Mouse (Mus musculus): ENCODE results near the gene B4gat1.

B4gat1 gene

GRCm38 (mm10) chr19:5058801-5059771 lies 20.5 kb downstream of the B4gat1 start:
- DNase-seq (ENCODE audit: low read depth, low spot score), result no peak

DNA sequence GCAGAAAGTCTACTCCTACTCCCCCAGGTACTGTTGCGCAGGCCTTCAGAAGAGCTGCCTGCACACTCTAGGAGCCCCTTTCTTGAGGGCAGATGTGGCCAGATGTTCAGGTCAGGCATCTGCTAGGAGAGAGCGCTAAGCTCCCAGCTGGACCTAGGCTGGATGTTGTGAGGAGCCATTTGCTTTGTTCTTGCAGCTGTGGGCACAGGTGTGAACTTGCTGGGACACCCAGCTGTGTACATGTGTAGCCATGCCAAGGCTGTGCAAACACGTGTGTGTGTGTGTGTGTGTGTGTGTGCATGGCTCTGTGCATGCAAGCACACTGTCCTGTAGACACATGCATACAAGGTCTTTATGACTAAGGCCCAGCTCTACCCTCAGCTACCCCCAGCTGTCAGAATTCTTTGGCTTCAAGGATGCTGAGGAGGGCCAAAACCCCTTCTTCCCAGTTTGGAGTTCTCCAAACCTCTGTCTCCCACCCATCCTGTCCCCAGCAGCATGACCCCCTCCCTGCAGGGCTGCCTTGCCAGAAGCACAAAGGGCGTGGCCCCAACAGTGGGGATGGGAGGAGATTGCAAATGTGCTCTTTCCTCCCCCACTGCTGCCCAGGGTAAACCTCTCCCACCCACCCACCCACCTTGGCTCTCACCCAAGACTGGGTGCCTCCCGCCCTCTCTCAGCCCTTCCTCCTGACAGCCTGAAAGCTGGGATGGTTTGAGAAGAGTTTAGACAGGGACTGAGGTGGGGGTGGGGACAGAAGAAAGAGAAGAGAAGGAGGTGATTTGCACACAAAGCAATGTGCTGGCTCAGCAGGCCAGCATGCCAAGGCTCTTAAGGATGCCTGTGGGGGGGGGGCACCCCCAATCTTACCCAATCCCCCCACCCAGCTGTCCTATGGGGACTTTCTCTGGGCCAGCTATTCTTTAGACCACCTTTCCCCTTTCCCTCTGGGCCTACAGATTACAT lies 22.0 kb downstream of the B4gat1 start:
- peak; percentile 11 for DNase-seq (ENCODE audit: low read depth, low spot score)

- no peak for DNase-seq (ENCODE audit: low read depth, low spot score)
Observed at GRCm38 (mm10) chr19:5062041-5062440, 23.4 kb downstream of the B4gat1 start.

DNA sequence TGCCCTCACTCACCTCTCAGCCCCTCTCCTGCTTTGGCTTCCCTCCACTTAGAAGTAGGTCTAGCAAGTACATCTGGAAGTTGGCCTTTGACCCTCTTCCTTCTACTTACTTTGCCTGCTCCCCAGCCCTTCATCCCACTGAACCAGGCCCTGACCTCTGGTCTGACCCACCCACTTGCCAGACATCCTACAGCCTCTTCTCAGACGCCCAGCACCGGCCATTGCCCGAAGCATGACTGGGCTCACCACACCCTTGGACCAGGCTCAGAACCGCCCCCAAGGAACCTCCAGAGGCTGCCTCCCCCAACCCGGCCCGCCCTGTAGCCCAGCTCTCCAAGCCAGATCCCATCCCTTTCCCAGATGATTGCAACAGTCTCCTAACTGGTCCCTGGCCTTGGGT lies 23.8 kb downstream of the B4gat1 start:
- no peak for DNase-seq (ENCODE audit: low read depth, low spot score)

DNA sequence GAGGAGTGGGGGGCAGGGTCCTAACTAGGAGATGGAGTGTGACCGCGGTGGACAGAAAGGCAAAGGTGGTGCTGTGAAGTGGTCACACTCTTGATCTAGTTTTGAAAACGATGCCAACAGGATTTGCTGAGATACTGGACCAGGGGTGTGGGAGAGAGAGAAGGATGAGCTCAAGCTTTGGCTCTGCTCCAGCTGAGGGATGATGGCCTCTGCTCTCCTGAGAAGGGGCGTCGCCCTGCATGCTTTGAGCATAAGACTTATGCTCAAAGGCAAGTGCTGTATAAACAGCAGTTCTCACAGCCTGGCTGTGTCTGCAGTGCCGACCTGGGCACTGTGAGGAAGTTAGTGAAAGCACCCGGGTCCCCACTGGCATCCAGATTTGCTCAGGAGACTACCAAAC lies 26.5 kb downstream of the B4gat1 start:
- no peak for DNase-seq (ENCODE audit: low read depth, low spot score)

- no peak for DNase-seq (ENCODE audit: low read depth, low spot score)
Observed at GRCm38 (mm10) chr19:5067040-5067799, 28.6 kb downstream of the B4gat1 start.

DNA sequence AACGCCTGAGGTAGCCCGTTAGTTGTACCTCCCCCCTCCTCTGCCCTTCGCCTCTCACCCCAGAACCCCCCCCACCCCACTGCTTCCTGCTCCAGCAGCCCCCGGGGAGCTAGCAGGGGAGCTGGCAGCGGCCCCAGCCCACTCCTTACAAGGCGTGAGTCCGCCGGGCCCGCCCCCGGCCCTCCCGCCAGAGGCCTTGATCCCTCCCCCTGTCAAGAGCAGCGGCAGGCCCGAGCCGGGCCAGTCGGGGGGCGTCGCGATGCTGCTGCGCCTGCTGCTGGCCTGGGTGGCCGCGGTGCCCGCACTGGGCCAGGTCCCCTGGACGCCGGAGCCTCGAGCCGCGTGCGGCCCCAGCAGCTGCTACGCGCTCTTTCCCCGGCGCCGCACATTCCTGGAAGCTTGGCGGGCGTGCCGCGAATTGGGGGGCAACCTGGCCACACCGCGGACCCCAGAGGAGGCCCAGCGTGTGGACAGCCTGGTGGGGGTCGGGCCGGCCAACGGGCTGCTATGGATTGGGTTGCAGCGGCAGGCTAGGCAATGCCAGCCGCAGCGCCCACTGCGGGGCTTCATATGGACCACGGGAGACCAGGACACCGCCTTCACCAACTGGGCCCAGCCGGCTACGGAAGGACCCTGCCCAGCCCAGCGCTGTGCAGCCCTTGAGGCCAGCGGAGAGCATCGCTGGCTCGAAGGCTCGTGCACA lies 29.4 kb downstream of the B4gat1 start, which contains the start of gene Cd248:
TSS of gene Cd248 (plus strand) at position 212 of the 703 bp plus-strand sequence.
- DNase-seq (ENCODE audit: low read depth, low spot score), result no peak

DNA sequence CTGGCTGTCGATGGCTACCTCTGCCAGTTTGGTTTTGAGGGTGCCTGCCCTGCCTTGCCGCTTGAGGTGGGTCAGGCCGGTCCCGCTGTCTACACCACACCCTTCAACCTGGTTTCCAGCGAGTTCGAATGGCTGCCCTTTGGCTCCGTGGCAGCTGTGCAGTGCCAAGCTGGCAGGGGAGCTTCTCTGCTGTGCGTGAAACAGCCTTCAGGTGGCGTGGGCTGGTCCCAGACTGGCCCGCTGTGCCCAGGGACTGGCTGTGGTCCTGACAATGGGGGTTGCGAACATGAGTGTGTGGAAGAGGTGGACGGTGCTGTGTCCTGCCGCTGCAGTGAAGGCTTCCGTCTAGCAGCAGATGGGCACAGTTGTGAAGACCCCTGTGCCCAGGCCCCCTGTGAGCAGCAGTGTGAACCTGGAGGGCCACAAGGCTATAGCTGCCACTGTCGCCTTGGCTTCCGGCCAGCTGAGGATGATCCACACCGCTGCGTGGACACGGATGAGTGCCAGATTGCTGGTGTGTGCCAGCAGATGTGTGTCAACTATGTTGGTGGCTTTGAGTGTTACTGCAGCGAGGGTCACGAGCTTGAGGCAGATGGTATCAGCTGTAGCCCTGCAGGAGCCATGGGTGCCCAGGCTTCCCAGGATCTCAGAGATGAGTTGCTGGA lies 30.1 kb downstream of the B4gat1 start:
- DNase-seq (ENCODE audit: low read depth, low spot score), result no peak

GRCm38 (mm10) chr19:5069486-5069885 lies 30.9 kb downstream of the B4gat1 start:
- DNase-seq (ENCODE audit: low read depth, low spot score), result no peak

- no peak for DNase-seq (ENCODE audit: low read depth, low spot score)
Observed at GRCm38 (mm10) chr19:5069978-5070377, 31.4 kb downstream of the B4gat1 start.

DNA sequence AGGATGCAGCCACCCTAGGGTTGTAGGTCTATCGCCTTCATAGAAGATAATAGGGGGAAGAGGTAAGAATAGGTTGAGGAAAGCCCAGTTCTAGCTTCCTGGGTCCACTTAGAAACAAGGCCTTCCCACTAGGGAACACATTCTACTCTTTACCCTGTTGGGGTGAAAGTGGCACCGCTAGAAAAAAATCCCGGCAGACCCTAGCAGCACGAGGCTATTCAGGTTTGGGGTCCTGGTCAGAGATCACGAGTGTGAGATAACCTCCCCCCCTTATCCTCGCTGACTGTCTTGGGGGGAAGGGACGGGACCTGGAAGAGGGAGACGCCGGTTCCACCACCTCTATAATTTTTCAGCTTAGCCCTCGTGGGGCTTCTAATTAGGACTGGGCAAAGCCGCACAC lies 32.5 kb downstream of the B4gat1 start:
- no peak for DNase-seq (ENCODE audit: low read depth, low spot score)

DNA sequence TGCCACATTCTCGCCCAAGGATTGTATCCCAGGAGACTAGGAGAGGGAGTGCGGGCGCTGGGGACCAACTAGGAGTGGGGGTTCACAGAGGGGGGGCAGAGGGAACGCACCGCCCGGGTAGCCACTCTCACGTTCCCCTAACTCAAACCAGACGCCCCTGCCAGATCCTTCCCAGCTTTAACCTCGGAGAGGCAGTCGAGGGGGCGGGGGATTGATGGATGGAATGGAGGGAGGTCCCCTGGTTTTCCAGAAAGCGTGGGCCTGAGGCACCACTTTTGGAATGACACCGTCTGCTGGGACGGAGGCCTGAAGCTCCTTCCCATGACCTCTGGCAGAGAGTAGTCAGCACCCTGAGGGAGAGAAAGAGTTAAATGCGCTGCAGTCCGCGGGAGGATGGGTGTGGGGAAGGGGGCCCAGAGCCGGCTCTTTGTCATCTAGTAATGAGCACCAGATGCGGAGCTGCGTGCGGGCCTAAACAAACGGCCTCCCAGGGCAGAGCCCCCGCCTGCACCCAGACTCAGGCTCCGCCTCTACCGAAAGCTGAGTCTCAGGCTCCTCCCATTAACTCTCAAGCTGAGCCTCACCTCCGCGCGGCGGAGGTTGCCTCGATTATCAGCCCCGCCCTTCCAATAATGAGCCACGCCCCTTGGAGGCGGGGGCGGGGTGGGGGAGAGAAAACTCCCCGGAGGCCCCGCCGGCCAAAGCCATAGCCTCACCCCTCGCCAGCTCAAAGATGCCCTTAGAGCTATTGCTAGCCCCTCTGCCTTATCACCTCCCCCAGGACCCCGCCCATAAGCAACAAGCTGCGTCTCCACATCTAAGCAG lies 33.1 kb downstream of the B4gat1 start:
- DNase-seq (ENCODE audit: low read depth, low spot score), result peak; percentile 93

DNA sequence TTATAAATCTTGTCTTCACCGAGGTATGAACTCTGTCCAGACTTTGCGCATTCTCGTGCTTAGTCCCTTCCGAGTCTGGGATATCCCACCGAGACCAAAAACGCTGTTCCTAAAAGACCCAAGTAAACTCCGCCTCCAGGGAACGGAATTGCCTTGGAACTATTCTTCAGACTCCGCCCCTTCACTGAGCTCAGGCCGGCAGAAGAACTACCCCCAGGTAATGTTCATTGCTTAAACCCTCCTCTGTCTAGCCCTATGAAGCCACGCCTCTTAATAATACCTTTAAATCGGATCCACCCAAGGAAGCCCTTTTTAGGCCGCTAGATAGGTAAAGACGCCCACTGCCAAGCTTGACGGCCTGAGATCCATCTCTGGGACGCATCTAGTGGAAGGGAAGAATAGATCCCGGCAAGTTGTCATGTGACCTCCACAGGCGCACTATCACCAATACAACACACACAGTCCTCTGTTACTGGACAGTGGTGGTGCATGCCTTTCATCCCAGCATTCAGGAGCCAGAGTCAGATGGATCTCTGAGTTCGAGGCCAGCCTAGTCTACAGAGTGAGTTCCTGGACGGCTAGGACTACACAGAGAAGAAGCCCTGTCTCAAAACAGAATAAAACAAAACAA lies 33.9 kb downstream of the B4gat1 start:
- peak; percentile 72 for DNase-seq (ENCODE audit: low read depth, low spot score)

GRCm38 (mm10) chr19:5073028-5073427 lies 34.4 kb downstream of the B4gat1 start:
- DNase-seq (ENCODE audit: low read depth, low spot score), result peak; percentile 68

- no peak for DNase-seq (ENCODE audit: low read depth, low spot score)
Observed at GRCm38 (mm10) chr19:5073518-5073917, 34.9 kb downstream of the B4gat1 start.

DNA sequence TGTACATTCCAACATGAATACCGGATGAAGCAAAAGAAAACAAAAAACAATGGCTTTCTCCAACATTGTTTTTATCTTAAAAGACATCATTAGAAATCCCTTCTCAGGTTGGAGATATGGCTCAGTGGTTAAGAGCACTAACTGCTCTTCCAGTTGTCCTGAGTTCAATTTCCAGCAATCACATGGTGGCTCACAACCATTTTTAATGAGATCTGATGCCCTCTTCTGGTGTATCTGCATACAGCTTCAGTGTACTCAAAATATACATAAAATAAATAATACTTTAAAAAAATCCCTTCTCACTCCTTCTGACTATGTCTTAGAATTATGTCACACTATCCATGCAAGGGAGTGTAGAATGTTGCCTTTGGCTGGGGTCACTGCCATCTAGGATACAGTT lies 40.7 kb downstream of the B4gat1 start:
- no peak for DNase-seq (ENCODE audit: low read depth, low spot score)

DNA sequence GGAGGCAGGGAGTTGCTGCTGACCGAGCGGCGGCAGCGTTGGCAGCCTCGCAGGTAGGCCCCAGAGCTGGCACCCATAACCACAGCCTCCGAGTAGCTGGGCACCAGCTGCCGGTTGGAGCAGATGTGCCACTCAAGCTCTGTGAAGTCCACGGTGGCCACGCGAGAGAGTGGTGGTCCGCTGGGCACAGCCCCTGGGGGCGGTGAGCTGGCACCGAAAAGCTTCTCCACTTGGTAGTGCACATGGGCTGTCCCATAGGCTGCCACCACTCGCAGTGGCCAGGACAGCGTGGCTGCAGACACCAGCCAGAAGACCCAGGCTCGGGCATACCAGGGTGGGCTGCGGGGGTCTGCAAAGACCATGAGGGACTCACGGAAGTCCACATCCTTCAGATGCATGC lies 43.4 kb downstream of the B4gat1 start:
- no peak for DNase-seq (ENCODE audit: low read depth, low spot score)

- DNase-seq (ENCODE audit: low read depth, low spot score), result no peak
Observed at GRCm38 (mm10) chr19:5082596-5082995, 44.0 kb downstream of the B4gat1 start.
